Mouse (Mus musculus): ENCODE data around the gene Zfp422. TPM values are rescaled to one million over a fixed set of nuclear protein-coding genes. Genes with fewer than 3 reads are reported as not detected.
A peak's percentile ranks its signal among the peaks of the same experiment; 100 is the strongest.

The Zfp422 gene
- polyA plus RNA-seq, 1 experiment from 2014 or later, result 303 TPM

GRCm38 (mm10) chr6:116653684-116654454 is 25.1 kb upstream of the Zfp422 start:
- no peak overlapping the region for H3K27ac ChIP-seq (replicated peaks; ENCODE audit: low read depth, low read length)
- DNase-seq (ENCODE audit: low spot score) (peak; percentile 82), ATAC-seq (ENCODE audit: insufficient number of reproducible peaks, low FRiP score, low TSS enrichment, low read depth) (peak; percentile 61)
- no peaks in the 10 kb centered on the region; the same call in 1 of the 2 replicates for H3K4me1 ChIP-seq (ENCODE audit: control insufficient read depth, insufficient read depth, low read length)
- no peaks in the 10 kb centered on the region for H3K36me3 ChIP-seq (ENCODE audit: control insufficient read depth, insufficient read depth, low read length)
- H3K9me3 ChIP-seq (ENCODE audit: control insufficient read depth, low read length), result no peaks in the 10 kb centered on the region
- WGBS, result 57% methylated on average over 9 of the region's 9 CpGs
- H3K4me3 ChIP-seq (ENCODE audit: low read depth, low read length), result no peak overlapping the region
- H3K27me3 ChIP-seq (ENCODE audit: control insufficient read depth, insufficient read depth, low read length), result no peaks in the 10 kb centered on the region
- H3K4me2 ChIP-seq (ENCODE audit: low read depth, severe bottlenecking), result no peak overlapping the region
- H3K9ac ChIP-seq (ENCODE audit: low read length), result no peak overlapping the region

DNA sequence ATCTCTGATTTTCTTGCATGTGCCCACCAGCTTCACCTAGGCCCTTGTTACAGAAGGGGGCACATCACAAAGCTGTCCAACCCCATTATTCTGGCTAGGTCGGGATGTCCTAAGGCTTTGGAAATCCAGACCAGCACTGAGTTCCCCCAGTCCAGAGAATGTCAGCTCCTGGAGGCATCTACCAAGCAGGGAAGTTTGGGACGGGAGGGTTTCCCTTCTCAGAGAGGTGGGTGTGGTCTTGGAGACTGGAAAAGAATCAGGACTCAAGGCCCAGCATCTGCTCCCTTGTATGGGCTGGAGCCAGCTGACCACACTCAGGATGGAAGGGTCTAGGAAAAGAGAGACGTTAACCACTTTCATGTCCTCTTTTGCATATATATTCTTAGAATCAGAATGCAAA is 24.4 kb upstream of the Zfp422 start:
- no peak for DNase-seq (ENCODE audit: low spot score)
- H3K9ac ChIP-seq (ENCODE audit: low read length), result no peak overlapping the region
- H3K9me3 ChIP-seq (ENCODE audit: control insufficient read depth, low read length), result no peaks in the 10 kb centered on the region
- 66% methylated on average over 3 of the region's 3 CpGs for WGBS
- no peaks in the 10 kb centered on the region for H3K36me3 ChIP-seq (ENCODE audit: control insufficient read depth, insufficient read depth, low read length)
- no peak overlapping the region for H3K4me2 ChIP-seq (ENCODE audit: low read depth, severe bottlenecking)
- no peak overlapping the region for H3K4me3 ChIP-seq (ENCODE audit: low read depth, low read length)
- H3K4me1 ChIP-seq (ENCODE audit: control insufficient read depth, insufficient read depth, low read length), result no peaks in the 10 kb centered on the region; the same call in 1 of the 2 replicates
- H3K27me3 ChIP-seq (ENCODE audit: control insufficient read depth, insufficient read depth, low read length), result no peaks in the 10 kb centered on the region
- no peak for ATAC-seq (ENCODE audit: insufficient number of reproducible peaks, low FRiP score, low TSS enrichment, low read depth)
- no peak overlapping the region for H3K27ac ChIP-seq (replicated peaks; ENCODE audit: low read depth, low read length)

DNA sequence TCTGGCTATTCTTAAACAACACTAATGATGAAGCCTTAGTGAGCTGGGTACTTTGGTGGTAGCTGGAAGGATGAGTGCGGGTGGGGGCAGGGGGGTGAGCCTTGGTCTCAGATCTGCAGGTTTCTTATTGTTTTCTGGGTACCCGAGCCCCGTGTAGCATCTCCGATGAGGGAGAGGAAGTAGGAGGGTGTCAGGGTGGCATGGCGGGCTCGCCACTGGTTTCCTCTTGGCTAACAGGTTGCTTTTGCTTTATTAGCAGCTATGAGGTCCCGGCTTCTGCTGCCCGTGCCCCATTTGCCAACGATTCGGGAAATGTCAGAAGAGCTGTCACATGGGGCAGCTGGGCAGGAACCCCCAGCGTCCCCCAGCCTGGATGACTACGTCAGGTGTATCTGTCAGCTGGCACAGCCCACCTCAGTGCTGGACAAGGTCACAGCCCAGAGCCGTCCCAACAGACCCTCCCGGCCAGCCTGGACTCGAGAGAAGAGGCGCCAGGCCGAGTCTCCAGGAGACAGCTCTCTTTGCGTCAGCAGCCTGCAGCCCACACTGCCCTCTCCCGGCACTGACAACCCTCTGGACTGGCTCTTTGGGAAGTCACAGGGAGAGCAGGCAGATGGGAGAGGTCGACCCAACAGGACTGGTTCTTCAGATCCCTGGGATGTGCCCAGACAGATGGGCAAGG is 22.8 kb upstream of the Zfp422 start:
- Histone ChIP-seq H3K4me3 (ENCODE audit: low read depth, low read length) (no peak overlapping the region), H3K36me3 (ENCODE audit: control insufficient read depth, insufficient read depth, low read length) (no peaks in the 10 kb centered on the region), H3K4me1 (ENCODE audit: control insufficient read depth, insufficient read depth, low read length) (no peaks in the 10 kb centered on the region; the same call in 1 of the 2 replicates), H3K9me3 (ENCODE audit: control insufficient read depth, low read length) (no peaks in the 10 kb centered on the region), H3K4me2 (ENCODE audit: low read depth, severe bottlenecking) (no peak overlapping the region), H3K27me3 (ENCODE audit: control insufficient read depth, insufficient read depth, low read length) (no peaks in the 10 kb centered on the region), H3K9ac (ENCODE audit: low read length) (no peak overlapping the region), H3K27ac (replicated peaks; ENCODE audit: low read depth, low read length) (no peak overlapping the region)
- 76% methylated on average over 20 of the region's 20 CpGs for WGBS
- no peak for DNase-seq (ENCODE audit: low spot score)
- ATAC-seq (ENCODE audit: insufficient number of reproducible peaks, low FRiP score, low TSS enrichment, low read depth), result no peak

- 31% methylated on average over 6 of the region's 6 CpGs for WGBS
- ATAC-seq (ENCODE audit: insufficient number of reproducible peaks, low FRiP score, low TSS enrichment, low read depth) (no peak), DNase-seq (ENCODE audit: low spot score) (no peak)
- no peaks in the 10 kb centered on the region for H3K36me3 ChIP-seq (ENCODE audit: control insufficient read depth, insufficient read depth, low read length)
- no peak within 1 kb of the TSS for H3K4me2 ChIP-seq (ENCODE audit: low read depth, severe bottlenecking)
- no peaks in the 10 kb centered on the region for H3K27me3 ChIP-seq (ENCODE audit: control insufficient read depth, insufficient read depth, low read length)
- no peaks in the 10 kb centered on the region for H3K9me3 ChIP-seq (ENCODE audit: control insufficient read depth, low read length)
- no peak within 1 kb of the TSS for H3K27ac ChIP-seq (replicated peaks; ENCODE audit: low read depth, low read length)
- H3K4me1 ChIP-seq (ENCODE audit: control insufficient read depth, insufficient read depth, low read length), result no peaks in the 10 kb centered on the region; the same call in 1 of the 2 replicates
- H3K9ac ChIP-seq (ENCODE audit: low read length), result no peak within 1 kb of the TSS
- H3K4me3 ChIP-seq (ENCODE audit: low read depth, low read length), result no peak within 1 kb of the TSS
Observed at GRCm38 (mm10) chr6:116650406-116650805, 21.6 kb upstream of the Zfp422 start, which contains the start of gene Depp1. TSS of gene Depp1 (plus strand) at chr6:116650609.

GRCm38 (mm10) chr6:116649811-116650210 is 21.0 kb upstream of the Zfp422 start:
- no peak overlapping the region for H3K4me3 ChIP-seq (ENCODE audit: low read depth, low read length)
- no peaks in the 10 kb centered on the region; the same call in 1 of the 2 replicates for H3K4me1 ChIP-seq (ENCODE audit: control insufficient read depth, insufficient read depth, low read length)
- ATAC-seq (ENCODE audit: insufficient number of reproducible peaks, low FRiP score, low TSS enrichment, low read depth) (no peak), DNase-seq (ENCODE audit: low spot score) (no peak)
- no peaks in the 10 kb centered on the region for H3K9me3 ChIP-seq (ENCODE audit: control insufficient read depth, low read length)
- no peak overlapping the region for H3K9ac ChIP-seq (ENCODE audit: low read length)
- 88% methylated on average over 7 of the region's 7 CpGs for WGBS
- no peaks in the 10 kb centered on the region for H3K36me3 ChIP-seq (ENCODE audit: control insufficient read depth, insufficient read depth, low read length)
- no peak overlapping the region for H3K27ac ChIP-seq (replicated peaks; ENCODE audit: low read depth, low read length)
- no peak overlapping the region for H3K4me2 ChIP-seq (ENCODE audit: low read depth, severe bottlenecking)
- H3K27me3 ChIP-seq (ENCODE audit: control insufficient read depth, insufficient read depth, low read length), result no peaks in the 10 kb centered on the region

DNA sequence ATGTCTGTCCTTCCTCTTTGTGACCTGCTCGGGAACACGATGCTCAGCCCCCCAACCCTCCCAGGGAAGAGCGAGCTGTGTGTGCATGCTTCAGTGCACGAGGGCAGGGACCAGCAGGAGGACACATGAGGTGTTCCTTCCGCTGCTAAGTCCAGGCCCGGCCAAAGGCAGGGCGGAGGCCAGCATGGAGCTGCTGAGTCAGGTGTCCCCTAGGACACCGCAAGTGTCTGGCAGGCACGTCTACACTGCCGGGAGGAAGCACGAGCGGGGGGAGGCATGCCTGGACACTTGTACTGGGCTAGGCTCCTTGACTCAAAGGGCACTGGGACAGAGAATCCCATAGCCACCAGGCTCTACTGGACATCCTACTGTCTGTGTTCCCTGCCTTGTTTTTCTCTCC is 19.0 kb upstream of the Zfp422 start:
- no peak for ATAC-seq (ENCODE audit: insufficient number of reproducible peaks, low FRiP score, low TSS enrichment, low read depth)
- H3K36me3 ChIP-seq (ENCODE audit: control insufficient read depth, insufficient read depth, low read length), result no peaks in the 10 kb centered on the region
- no peak overlapping the region for H3K9ac ChIP-seq (ENCODE audit: low read length)
- H3K4me1 ChIP-seq (ENCODE audit: control insufficient read depth, insufficient read depth, low read length), result no peaks in the 10 kb centered on the region; the same call in 1 of the 2 replicates
- H3K27ac ChIP-seq (replicated peaks; ENCODE audit: low read depth, low read length), result no peak overlapping the region
- no peaks in the 10 kb centered on the region for H3K27me3 ChIP-seq (ENCODE audit: control insufficient read depth, insufficient read depth, low read length)
- no peak overlapping the region for H3K4me3 ChIP-seq (ENCODE audit: low read depth, low read length)
- no peak overlapping the region for H3K4me2 ChIP-seq (ENCODE audit: low read depth, severe bottlenecking)
- no peak for DNase-seq (ENCODE audit: low spot score)
- WGBS, result 79% methylated on average over 12 of the region's 12 CpGs
- no peaks in the 10 kb centered on the region for H3K9me3 ChIP-seq (ENCODE audit: control insufficient read depth, low read length)

GRCm38 (mm10) chr6:116644335-116644734 is 15.5 kb upstream of the Zfp422 start:
- no peaks in the 10 kb centered on the region for H3K9me3 ChIP-seq (ENCODE audit: control insufficient read depth, low read length)
- DNase-seq (ENCODE audit: low spot score) (no peak), ATAC-seq (ENCODE audit: insufficient number of reproducible peaks, low FRiP score, low TSS enrichment, low read depth) (no peak)
- H3K27ac ChIP-seq (replicated peaks; ENCODE audit: low read depth, low read length), result no peak overlapping the region
- no peak overlapping the region for H3K9ac ChIP-seq (ENCODE audit: low read length)
- no peak overlapping the region for H3K4me2 ChIP-seq (ENCODE audit: low read depth, severe bottlenecking)
- no peak overlapping the region for H3K4me3 ChIP-seq (ENCODE audit: low read depth, low read length)
- WGBS, result 62% methylated on average over 3 of the region's 3 CpGs
- no peaks in the 10 kb centered on the region for H3K4me1 ChIP-seq (ENCODE audit: control insufficient read depth, insufficient read depth, low read length)
- H3K36me3 ChIP-seq (ENCODE audit: control insufficient read depth, insufficient read depth, low read length), result no peaks in the 10 kb centered on the region
- H3K27me3 ChIP-seq (ENCODE audit: control insufficient read depth, insufficient read depth, low read length), result no peaks in the 10 kb centered on the region

DNA sequence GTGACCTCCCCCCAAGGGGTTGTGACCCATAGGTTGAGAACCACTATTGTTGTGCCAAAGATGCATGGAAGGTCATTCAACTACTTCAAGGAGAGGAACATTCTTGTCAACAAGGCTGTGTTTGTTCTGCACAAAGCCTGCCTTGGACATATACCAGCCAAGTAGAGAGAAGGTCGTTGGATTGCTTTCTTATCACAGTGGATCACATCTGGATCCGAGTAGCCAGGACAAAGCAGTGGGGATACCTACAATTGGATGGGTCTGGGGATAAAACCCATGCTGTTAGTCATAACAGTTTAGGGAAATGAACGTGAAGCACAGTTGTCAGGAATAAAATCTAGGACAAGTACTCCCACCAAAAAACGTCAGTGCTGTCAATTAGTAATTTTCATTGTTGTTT is 15.1 kb upstream of the Zfp422 start:
- DNase-seq (ENCODE audit: low spot score) (no peak), ATAC-seq (ENCODE audit: insufficient number of reproducible peaks, low FRiP score, low TSS enrichment, low read depth) (no peak)
- Histone ChIP-seq H3K4me2 (ENCODE audit: low read depth, severe bottlenecking) (no peak overlapping the region), H3K9ac (ENCODE audit: low read length) (no peak overlapping the region), H3K36me3 (ENCODE audit: control insufficient read depth, insufficient read depth, low read length) (no peaks in the 10 kb centered on the region), H3K9me3 (ENCODE audit: control insufficient read depth, low read length) (no peaks in the 10 kb centered on the region), H3K27ac (replicated peaks; ENCODE audit: low read depth, low read length) (no peak overlapping the region), H3K4me3 (ENCODE audit: low read depth, low read length) (no peak overlapping the region), H3K4me1 (ENCODE audit: control insufficient read depth, insufficient read depth, low read length) (no peaks in the 10 kb centered on the region), H3K27me3 (ENCODE audit: control insufficient read depth, insufficient read depth, low read length) (no peaks in the 10 kb centered on the region)
- 72% methylated on average over 4 of the region's 4 CpGs for WGBS

Data from limb, embryonic 11.5 days (tissue).